In genomic region chr1:187010071-187010470, GRCm38 (mm10) we compare ENCODE assay signal across 24 mouse cellular contexts. TPM values are rescaled to one million over a fixed set of nuclear protein-coding genes. Genes with fewer than 3 reads are reported as not detected.
A peak's percentile ranks its signal among the peaks of the same experiment; 100 is the strongest.
DNase-seq lines count a peak whose midpoint lies in the region; ATAC-seq lines count a peak whose summit lies in the region.
"Had no signal": no experiment of that assay in that cellular context is flagged by ENCODE, and none has a peak within 500 bp of the region (broad histone marks: within the 10 kb centered on the region; RNA-seq: fewer than 3 reads in every experiment).

No protein-coding gene starts in this region.

- H3K4me1 ChIP-seq in heart, embryonic 11.5 days (ENCODE audit: control insufficient read depth, insufficient read depth, low read length), result no peaks in the 10 kb centered on the region
- H3K4me1 ChIP-seq in heart, embryonic 10.5 days, result no peaks in the 10 kb centered on the region
- no peaks in the 10 kb centered on the region for H3K4me1 ChIP-seq in midbrain, embryonic 11.5 days (ENCODE audit: control insufficient read depth, insufficient read depth, low read length)
- H3K4me1 ChIP-seq in midbrain, embryonic 10.5 days, result 0 out of 2 replicates have a peak, but pooled peaks cover 3% of the 10 kb centered on the region

- 80% methylated on average over 11 of the region's 11 CpGs for WGBS in heart, embryonic 11.5 days (ENCODE audit: insufficient replicate concordance)
- 86% methylated on average over 11 of the region's 11 CpGs for WGBS in heart, embryonic 10.5 days
- WGBS in midbrain, embryonic 11.5 days, result 87% methylated on average over 11 of the region's 11 CpGs
- 94% methylated on average over 11 of the region's 11 CpGs for WGBS in midbrain, embryonic 10.5 days

- H3K4me3 ChIP-seq in heart, embryonic 11.5 days (ENCODE audit: low read depth, low read length), result no peak overlapping the region
- H3K4me3 ChIP-seq in heart, embryonic 10.5 days, result no peak overlapping the region
- H3K4me3 ChIP-seq in midbrain, embryonic 11.5 days (ENCODE audit: low read depth, low read length), result no peak overlapping the region
- no peak overlapping the region for H3K4me3 ChIP-seq in midbrain, embryonic 10.5 days

- intact Hi-C loops in heart, postnatal 10 days (cut with DNase I), result no loop called here

- no peaks in the 10 kb centered on the region for H3K27me3 ChIP-seq in heart, embryonic 11.5 days (ENCODE audit: control insufficient read depth, insufficient read depth, low read length)
- H3K27me3 ChIP-seq in heart, embryonic 10.5 days (ENCODE audit: insufficient read depth, poor library complexity, severe bottlenecking), result no peaks in the 10 kb centered on the region
- H3K27me3 ChIP-seq in midbrain, embryonic 11.5 days (ENCODE audit: control insufficient read depth, insufficient read depth, low read length), result no peaks in the 10 kb centered on the region
- H3K27me3 ChIP-seq in midbrain, embryonic 10.5 days (ENCODE audit: low read depth, poor library complexity, severe bottlenecking), result no peaks in the 10 kb centered on the region
- H3K27me3 ChIP-seq: CH12.LX, Patski had no signal

- ATAC-seq in heart, embryonic 11.5 days (replicated peaks; ENCODE audit: insufficient number of reproducible peaks, low FRiP score, low TSS enrichment), result no peak
- ATAC-seq in midbrain, embryonic 11.5 days (ENCODE audit: low FRiP score), result no peak
- ATAC-seq: activated CD4-positive, CD25-positive, alpha-beta regulatory T cell, adult 4 months; CD4-positive, CD25-positive, alpha-beta regulatory T cell, adult 4 months; Patski had no signal

- no peaks in the 10 kb centered on the region for H3K9me3 ChIP-seq in heart, embryonic 11.5 days (replicated peaks; ENCODE audit: control insufficient read depth, low read length)
- H3K9me3 ChIP-seq in heart, embryonic 10.5 days, result no peaks in the 10 kb centered on the region
- no peaks in the 10 kb centered on the region for H3K9me3 ChIP-seq in midbrain, embryonic 11.5 days (ENCODE audit: control insufficient read depth, low read length)
- H3K9me3 ChIP-seq in midbrain, embryonic 10.5 days (replicated peaks), result no peaks in the 10 kb centered on the region

- H3K9ac ChIP-seq in heart, embryonic 11.5 days (ENCODE audit: low read depth, low read length), result no peak overlapping the region
- H3K9ac ChIP-seq in midbrain, embryonic 11.5 days (ENCODE audit: low read length), result no peak overlapping the region

- peak; percentile 74 for DNase-seq in heart, adult 11 months
- DNase-seq in heart, embryonic 10.5 days (ENCODE audit: low spot score), result peak; percentile 45
- DNase-seq in heart, postnatal 10 days, result no peak
- peak; percentile 66 for DNase-seq in midbrain, embryonic 11.5 days (ENCODE audit: low spot score, missing footprints)
- no peak for DNase-seq in midbrain, embryonic 10.5 days (ENCODE audit: low spot score)
- DNase-seq: adrenal gland, adult 2 months; adrenal gland, adult 8-10 months; adrenal gland, postnatal 10 days; adrenal gland, postnatal 14 days; adrenal gland, postnatal 25 days; adrenal gland, postnatal 36 days; B cell, adult 2 months; cerebellum, adult 11 months; cerebellum, adult 11-12 months; cerebellum, adult 18-20 months had no signal

- no peaks in the 10 kb centered on the region for H3K36me3 ChIP-seq in heart, embryonic 11.5 days (ENCODE audit: control insufficient read depth, insufficient read depth, low read length)
- no peaks in the 10 kb centered on the region for H3K36me3 ChIP-seq in heart, embryonic 10.5 days
- H3K36me3 ChIP-seq in midbrain, embryonic 11.5 days (ENCODE audit: control insufficient read depth, insufficient read depth, low read length), result no peaks in the 10 kb centered on the region
- H3K36me3 ChIP-seq in midbrain, embryonic 10.5 days, result no peaks in the 10 kb centered on the region
- H3K36me3 ChIP-seq: G1E had no signal

- no peak overlapping the region for H3K27ac ChIP-seq in heart, embryonic 11.5 days (ENCODE audit: low read depth, low read length)
- no peak overlapping the region for H3K27ac ChIP-seq in heart, embryonic 10.5 days
- H3K27ac ChIP-seq in midbrain, embryonic 11.5 days (ENCODE audit: low read depth, low read length), result no peak overlapping the region
- no peak overlapping the region for H3K27ac ChIP-seq in midbrain, embryonic 10.5 days (replicated peaks)

- H3K4me2 ChIP-seq in heart, embryonic 11.5 days, result no peak overlapping the region
- no peak overlapping the region for H3K4me2 ChIP-seq in midbrain, embryonic 11.5 days

RNA-seq across cellular contexts. Expression of gene D1Pas1, which starts 42.9 kb away (rescaled TPM):
- polyA plus RNA-seq in heart, embryonic 11.5 days (2014; fragmentation: Nextera tagmentation; extraction: Ambion mirVana), result 0.21 and 0.58 TPM in 2 replicates
- 0.45 and 0.67 TPM in 2 replicates for polyA plus RNA-seq in heart, embryonic 10.5 days (2016; fragmentation: Nextera tagmentation; extraction: Ambion mirVana)
- total RNA-seq in heart, postnatal 10 days (2021), result under 1 TPM; 0.12 to 0.30 TPM
- polyA plus RNA-seq in midbrain, embryonic 11.5 days (2014; fragmentation: Nextera tagmentation; extraction: Ambion mirVana), result 0.10 and 0.15 TPM in 2 replicates
- 0.15 and 0.27 TPM in 2 replicates for polyA plus RNA-seq in midbrain, embryonic 10.5 days (2016; fragmentation: Nextera tagmentation; extraction: Ambion mirVana)
- total RNA-seq: adrenal gland, adult 18-20 months; adrenal gland, adult 8-10 months; adrenal gland, postnatal 10 days; adrenal gland, postnatal 14 days; adrenal gland, postnatal 25 days; adrenal gland, postnatal 36 days; CH12.LX; MEL had no signal
- polyA plus RNA-seq: activated CD4-positive, CD25-positive, alpha-beta regulatory T cell, adult 4 months; adrenal gland, adult 2 months; C2C12; CD4-positive, CD25-positive, alpha-beta regulatory T cell, adult 4 months; G1E; Patski had no signal

Comparison
In these comparisons a context has a peak if more than half of its experiments do, and no peak if none do; other contexts are left out.
1. DNase-seq: peak in heart, adult 11 months (single experiment), heart, embryonic 10.5 days (single experiment) and midbrain, embryonic 11.5 days (single experiment); none in heart, postnatal 10 days (0 of 2) and midbrain, embryonic 10.5 days (single experiment).